Mouse (Mus musculus) frontal cortex, adult 2 months (tissue): ENCODE results near the gene Naif1. TPM values are rescaled to one million over a fixed set of nuclear protein-coding genes. Genes with fewer than 3 reads are reported as not detected.
"Not testable (repeated sequence)": the region's sequence is repeated elsewhere in the genome, so short reads cannot be mapped to it uniquely, and the experiment has no call there.

Source experiments
- DNase-seq, 2 experiments: peaks; one replicate each; pipeline ENCODE4 v3.0.0; 2022; ENCODE audit warnings: low spot score in 1 of 2; ENCODE audit errors: extremely low spot score in 1 of 2
- polyA plus RNA-seq: library from polyadenylated mRNA; depleted of rRNA; stranded (reverse); fragments of >200 nt; gene quantifications from 2 replicates; pipeline ENCODE4 v1.2.3, GENCODE M21; 2012

Naif1 gene
- polyA plus RNA-seq, 1 experiment = 3.1 TPM

DNA sequence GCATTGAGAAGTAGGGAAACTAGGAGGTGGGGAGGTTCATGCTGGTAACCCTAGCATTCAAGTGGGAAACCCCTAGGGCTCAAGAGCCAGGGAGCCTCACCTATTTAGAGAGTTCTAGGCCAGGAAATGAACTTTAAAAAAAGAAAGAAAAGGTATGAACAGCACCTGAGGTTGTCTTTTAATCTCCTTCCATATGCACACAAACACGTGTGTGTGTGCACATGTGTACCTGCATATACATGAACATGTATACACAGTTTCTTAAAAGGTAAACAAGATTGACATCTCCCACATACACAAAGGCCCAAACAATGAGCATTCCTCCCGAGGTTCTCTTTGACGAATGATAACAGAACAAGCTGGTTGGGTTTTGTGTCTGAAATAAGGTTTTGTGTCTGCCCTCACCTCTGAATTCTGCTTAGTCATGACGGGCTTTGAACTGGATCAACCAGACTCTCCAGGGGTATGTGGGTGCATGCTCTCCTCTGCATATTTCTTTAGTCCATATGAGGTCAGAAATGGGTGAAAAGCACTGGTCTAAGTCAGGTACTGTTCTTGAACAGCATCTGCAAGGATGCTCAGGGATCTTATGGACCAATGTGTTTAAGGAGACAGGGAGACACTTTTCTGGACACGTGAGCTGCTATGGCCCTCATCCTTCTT lies 3.5 kb downstream of the Naif1 start:
- DNase-seq = no peak

DNA sequence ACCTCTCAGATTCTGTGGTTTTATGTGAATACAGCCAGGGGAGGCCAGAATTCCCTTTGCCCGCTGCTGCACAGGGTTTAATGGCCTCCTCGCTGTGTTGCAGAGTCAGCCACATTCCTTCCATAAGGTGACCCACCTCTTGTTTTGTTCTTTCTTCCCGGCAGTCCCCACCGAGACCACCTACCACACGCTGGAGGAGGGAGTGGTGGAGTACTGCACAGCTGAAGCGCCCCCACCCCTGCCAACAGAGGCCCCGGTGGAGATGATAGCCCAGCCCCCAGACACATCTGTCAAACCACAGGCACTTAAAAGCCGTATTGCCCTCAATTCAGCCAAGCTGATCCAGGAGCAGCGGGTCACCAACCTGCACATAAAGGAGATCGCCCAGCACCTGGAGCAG lies 4.4 kb downstream of the Naif1 start:
- DNase-seq = no peak

DNA sequence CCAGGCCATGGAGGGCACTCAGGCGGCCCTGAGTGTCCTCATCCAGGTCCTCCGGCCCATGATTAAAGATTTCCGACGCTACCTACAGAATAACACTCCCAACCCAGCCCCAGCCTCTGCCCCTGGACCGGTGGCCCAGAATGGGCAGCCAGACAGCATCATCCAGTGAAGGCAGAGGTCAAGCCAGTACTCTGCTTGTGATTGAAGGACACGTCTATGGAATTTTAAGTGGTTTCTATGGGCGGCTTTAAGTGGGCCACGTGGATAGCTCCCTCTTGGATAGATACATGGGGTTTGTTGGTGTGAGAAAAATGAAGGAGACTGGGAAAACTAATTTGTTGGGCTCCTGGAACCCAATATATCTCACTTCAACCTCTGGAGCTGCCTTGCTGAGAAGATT lies 4.8 kb downstream of the Naif1 start:
- no peak for DNase-seq

DNA sequence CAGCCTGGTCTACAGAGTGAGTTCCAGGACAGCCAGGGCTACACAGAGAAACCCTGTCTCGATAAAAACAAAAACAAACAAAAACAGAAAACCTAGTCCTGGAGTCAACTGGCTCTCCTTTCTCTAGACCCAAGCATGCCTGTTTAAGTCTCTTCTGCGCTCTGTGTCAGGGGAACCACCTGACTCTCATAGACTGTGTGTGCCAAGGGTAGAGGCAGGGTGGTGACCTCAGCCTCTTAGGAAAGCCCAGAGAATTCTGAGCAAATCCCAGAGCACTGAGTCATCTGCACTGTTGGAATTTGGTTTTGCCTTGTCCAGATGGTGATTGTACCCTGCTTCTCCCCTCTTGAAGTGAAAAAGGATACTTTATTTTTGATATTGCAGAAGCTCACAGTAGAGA lies 8.0 kb downstream of the Naif1 start:
- DNase-seq = no peak

DNA sequence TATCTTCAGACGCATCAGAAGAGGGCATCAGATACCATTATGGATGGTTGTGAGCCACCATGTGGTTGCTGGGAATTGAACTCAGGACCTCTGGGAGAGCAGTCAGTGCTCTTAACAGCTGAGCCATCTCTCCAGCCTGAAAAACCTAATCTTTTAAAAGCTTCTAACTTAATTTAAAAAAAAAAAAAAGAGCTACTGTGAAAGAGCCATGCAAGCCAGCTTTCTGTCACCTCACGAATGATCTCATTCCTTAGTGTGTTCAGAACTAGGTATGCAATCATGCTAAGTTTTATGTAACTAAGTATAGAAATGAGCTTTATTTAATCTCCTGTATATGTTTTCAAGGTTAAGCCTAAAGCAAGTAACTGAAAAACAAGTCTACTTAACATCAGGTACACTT lies 9.4 kb downstream of the Naif1 start:
- no peak for DNase-seq

DNA sequence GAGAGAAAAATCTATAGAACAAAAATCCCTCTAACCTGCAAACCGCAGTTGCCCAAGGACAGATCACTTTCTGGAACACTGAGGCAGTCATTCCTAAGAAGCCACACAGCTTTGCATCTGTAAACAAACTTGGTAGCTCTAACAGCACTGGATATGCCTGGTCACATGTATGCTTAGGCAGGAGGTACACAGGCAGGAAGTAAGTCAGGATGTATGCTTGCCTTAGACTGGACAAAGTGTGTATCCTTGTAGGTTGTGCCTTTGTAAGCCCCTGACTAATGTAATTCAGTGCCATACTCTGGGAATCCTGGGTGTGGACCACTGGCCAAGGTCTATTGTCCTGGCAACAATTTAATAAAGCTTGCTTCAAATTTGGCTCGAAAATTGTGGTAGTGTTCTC lies 13.5 kb downstream of the Naif1 start:
- no peak for DNase-seq

DNA sequence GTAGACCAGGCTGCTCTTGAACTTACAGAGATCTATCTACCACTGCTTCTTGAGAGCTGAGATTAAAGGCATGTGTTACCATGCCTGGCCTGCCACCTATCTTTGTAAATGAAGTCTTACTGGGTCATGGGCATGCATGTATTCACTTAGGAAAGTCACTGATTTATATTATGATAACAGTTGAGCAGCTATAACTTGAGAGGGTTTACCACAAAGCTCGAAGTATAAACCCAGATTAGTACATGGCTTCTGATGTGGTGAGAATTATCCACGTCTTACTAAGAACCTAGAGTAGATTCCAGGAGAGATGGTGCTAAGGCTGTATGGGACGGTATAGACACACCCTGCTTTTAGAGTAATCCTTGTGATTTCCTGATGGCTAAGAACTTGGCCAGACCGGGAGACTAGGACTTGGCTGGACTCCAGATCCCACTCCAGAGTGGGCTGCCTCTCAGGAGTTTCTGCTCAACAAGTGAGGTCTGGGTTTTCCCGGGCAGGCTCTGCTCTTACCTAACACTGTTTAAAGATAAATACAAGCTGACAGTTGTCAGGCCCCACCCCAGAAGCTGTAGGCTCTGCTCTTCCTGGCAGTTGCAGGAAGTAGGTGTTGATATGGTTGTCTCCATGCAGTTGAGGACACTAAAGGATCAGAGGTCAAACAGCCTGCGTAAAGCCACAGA lies 14.1 kb downstream of the Naif1 start:
- DNase-seq = no peak

DNA sequence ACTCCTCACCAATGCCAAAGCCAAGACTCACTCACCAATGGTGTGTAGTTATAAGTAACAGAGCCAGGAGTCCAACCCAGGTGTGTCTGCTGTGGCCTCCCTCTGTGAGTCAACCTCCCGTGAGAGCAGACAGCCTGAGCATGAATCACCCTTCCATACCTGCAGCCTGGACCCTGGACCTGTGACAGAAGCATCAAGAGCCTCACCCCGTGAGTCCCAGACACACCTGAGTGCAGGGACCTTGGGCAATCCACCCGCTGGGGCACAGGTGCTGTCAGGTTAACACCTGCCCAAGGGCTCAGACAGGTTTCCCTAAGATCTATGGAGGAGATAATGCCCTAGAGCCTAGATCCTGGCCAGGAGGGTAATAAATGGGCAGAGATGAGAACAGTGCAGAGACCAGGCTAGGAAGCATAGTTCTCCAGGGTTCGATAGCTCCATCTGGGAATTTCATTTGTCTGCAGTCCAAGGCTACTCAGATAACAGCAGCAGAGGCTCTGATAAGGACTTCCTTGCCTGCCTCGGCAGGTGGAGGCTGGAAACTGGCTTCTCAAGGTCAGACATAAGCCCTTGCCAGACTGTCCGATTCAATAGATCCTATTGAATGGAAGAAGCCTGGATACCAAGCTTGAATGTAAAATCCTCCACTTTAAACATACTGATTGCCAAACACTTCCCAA lies 20.9 kb downstream of the Naif1 start:
- no peak for DNase-seq

DNA sequence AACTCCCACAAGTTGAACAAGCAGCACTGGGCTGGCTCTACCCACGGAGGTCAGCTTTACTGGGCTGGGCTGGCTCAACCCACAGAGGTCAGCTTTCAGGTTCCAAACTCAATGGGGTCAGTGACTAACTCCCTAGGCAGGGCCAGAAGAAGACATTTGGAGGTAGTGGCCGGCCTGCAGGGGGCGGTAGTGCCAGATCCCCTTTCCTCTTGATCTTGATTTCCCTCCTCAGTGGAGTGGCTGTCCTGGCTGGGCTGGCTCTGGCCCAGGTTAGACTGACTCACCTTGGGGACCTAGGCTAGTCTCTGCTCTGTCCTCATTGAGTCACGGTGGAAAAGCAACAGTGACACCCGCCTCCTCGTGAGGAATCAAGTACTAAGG lies 21.4 kb downstream of the Naif1 start:
- DNase-seq = no peak

DNA sequence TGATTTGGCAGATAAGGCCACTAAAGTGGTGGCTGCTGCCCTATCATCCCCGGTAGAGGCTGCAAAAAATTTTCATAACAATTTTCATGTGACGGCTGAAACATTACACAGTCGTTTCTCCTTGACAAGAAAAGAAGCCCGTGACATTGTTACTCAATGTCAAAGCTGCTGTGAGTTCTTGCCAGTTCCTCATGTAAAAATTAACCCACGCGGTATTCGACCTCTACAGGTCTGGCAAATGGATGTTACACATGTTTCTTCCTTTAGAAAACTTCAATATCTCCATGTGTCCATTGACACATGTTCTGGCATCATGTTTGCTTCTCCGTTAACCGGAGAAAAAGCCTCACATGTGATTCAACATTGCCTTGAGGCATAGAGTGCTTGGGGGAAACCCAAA lies 25.1 kb downstream of the Naif1 start:
- not testable (repeated sequence) for DNase-seq

DNA sequence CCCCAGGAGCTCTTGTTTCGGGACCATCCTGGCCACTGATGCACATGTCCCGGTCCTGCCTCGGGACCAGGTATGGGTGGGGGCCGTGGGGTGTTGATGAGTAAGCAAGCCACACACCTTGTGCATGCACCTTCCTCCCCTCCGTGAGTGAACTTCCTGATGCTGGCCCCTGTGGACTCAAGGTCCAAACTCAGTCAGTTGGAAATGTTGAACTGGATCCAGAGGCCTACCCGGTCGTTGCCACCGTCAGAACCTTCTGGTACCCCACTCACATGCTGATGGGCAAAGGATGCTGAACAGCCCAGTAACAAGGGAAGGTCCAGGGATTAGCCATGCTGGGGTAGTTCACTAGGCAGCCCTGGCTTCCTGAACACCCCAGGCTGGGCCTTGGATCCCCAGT lies 32.1 kb downstream of the Naif1 start:
- DNase-seq = no peak

DNA sequence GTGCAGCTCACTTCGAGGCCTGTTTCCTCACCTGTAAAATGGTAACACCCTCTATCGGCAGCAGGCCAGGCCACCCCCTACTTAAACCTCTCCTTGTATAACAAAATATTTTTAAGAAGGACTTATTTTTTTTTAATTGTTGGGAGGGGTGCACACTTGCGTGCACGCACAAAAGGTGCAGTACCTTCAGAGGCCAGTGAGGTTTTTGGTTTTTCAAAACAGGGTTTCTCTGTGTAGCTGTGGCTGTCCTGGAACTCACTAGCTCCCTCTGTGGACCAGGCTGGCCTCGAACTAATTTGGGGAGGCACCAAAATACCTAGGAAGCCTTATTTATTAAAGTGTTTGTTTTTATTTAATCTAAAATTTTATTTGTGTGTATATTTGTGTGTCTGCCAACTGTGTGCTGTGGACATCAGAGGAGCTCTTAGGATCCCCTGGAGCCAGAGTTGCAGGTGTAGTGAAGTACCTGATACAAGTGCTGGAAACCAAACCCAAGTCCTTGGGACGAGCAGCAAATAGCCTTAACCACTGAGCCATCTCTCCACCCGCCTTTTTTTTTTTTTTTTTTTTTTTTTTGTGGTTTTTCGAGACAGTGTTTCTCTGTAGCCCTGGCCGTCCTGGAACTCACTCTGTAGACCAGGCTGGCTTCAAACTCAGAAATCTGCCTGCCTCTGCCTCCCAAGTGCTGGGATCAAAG lies 33.1 kb downstream of the Naif1 start:
- DNase-seq = peak in 1 of 2 experiments; percentile 10

DNA sequence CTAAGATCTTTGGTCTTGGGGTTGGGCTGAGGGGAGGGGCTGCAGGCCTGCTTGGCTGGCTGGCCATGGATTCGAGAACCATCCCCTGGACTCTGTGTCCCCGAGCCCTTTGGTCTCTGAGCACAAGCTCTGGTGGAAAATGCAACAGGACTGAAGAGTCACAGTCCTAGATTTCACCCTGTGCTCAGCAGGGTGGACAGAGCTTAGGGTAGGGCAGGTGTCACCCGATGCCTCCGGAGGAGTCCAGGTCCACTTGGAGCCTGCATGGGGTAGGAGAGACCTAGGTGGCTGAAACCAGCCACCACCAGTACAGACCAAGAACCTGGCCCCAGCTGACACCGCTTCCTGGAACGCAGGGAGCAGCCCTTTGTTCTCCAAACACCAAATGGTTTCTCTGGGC lies 34.7 kb downstream of the Naif1 start:
- DNase-seq = no peak

DNA sequence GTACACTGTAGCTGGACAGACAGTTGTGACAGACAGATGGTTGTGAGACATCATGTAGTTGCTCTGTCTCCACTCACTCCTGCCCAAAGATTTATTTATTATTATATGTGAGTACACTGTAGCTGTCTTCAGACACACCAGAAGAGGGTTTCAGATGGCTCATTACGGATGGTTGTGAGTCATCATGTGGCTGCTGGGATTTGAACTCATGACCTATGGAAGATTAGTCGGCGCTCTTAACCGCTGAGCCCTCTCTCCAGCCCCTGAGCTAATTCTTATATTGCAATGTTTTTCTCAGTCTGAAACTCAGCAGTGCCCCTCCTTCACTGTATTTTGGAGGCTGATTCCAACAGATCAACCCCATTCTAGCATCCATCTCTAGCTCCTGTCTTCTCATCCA lies 35.5 kb downstream of the Naif1 start:
- DNase-seq = no peak

DNA sequence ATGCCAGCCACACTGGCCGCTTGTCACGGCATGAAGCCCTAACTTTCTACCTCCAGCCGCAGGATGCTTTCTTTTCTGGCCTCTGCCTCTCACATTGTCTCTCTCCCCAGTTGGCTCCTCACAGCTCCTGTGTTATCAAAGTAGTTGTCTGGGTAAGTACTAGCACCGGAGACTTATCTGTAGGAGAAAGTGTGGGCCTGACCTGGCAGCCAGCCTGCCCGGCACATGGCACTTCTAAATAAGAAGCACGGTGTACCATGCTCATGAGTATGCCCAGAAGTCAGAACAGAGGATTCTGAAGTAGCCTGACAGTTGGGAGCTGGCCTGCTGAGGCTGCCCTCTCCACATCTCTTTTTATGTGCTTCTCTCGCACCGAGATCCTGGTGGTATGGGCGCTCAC lies 35.9 kb downstream of the Naif1 start:
- DNase-seq = no peak

DNA sequence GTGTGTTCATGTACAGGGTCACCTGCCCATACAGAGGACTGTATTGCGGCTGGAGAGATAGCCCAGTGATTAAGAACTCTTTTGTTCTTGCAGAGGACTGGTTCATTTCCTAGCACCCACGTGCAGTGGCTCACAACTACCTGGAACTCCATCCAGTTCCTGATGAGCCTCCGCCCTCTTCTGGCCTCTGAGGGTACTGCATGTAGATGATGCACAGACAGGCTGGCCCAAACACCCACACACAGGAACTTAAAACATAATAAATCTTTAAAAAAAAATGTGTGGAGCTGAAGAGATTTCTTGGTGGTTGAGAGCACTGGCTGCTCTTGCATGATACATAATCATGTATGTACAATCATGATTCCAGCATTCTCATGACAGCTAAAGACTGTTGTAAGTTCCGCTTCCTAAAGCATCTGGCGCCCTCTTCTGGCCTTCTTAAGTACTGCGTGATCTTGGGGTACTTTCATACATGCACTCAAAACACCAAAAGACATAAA lies 36.9 kb downstream of the Naif1 start:
- DNase-seq = peak; percentile 82 to 98

DNA sequence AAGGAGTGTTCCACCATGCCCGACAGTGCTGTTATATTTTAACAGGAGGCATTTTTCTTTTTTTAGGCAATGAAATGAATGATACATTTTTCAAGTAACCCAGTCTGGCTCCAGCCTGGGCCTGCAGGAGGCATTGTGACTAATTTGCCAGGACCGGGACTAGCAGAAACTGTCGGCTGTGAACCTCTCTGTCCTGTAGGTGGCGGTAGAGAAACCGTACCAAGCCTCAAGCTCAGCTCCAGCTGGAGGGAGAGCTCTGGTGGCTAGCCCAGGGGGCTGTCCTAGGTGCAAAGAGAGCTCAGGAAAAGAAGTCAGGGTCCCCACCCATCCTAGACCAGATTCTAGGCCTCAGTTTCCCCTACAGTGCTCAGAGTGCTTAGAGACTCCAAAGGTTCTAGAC lies 38.4 kb downstream of the Naif1 start:
- peak; percentile 64 to 92 for DNase-seq

DNA sequence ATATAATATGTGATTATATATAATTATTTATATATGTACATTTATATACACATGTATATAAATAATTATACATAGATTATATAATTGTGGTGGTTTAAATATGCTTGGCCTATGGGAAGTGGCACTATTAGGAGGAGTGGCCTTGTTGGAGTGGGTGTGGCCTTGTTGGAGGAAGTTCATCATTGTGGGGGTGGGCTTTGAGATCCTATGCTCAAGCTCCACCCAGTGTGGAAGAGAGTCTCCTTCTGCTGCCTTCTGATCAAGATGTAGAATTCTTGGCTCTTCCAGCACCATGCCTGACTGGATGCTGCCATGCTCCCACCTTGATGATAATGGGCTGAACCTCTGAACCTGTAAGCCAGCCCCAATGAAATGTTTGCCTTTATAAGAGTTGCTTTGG lies 40.5 kb downstream of the Naif1 start:
- not testable (repeated sequence) for DNase-seq

DNA sequence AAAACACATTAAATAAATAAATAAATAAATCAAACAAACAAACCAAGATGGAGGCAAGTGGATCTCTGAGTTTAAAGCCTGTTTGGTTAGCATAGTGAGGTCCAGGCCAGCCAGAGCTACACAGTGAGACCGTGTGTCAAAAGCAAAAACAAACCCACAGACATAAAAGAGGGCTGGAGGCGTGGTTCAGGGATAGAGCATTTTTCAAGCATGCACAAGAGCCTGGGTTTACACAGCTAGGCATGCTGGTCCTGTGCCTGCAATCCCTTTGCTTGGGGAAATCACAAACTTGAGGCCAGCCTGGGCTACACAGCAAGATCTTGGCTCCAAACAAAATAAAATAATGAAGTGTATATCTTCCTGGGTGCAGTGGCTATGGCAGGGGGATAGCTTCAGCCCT lies 42.4 kb downstream of the Naif1 start:
- DNase-seq = no peak

DNA sequence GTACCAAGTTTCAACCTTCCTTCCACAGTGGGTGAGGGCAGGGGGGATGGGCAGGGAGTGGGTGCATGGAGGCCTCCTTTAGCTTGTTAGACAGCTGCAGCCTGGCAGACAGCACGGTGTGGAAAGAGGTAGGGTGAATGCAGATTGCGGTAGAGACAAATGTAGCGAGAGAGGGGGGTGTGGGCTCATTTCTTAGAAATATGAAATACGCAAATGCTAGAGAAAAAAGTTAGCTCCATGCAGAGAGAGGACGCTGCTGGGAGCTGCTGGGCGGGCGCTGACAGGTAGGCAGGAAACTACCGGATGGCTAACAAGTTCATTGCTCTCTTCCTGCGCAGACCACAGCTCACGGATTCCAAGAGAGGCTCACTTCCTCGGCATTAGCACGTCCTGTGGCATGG lies 43.0 kb downstream of the Naif1 start:
- DNase-seq = no peak

DNA sequence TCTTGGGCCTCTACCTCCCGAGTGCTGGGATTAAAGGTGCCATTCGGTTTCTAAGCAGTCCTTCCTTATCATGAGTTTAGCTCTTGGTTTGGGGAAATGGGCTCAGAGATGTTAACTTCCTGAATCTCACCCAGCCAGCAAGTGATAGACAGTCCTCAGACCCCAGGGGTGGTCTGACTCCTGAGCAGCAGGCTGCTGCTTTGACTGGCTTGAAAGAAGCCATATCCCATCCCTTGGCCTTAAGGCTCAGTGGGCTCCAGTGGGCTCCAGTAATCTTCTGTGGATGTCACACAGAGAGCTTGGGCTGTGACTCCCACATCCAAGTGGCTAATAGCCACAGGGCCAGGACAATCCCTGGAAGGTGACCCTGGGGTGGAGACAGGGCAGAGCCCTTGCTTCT lies 44.3 kb downstream of the Naif1 start:
- DNase-seq = no peak
